Mouse (Mus musculus) hindbrain, postnatal 0 days (tissue): ENCODE results near the gene Corin. TPM values are rescaled to one million over a fixed set of nuclear protein-coding genes. Genes with fewer than 3 reads are reported as not detected.

Experiments used
- ATAC-seq: fragments of 200-750 bp; cut with Nextera tagmentation; 2 replicates; pipeline ENCODE4 v1.8.0; 2017; ENCODE audit warnings: mild to moderate bottlenecking, moderate TSS enrichment, moderate library complexity
- DNase-seq: peaks from one replicate; pipeline ENCODE4 v3.0.0-alpha.2; 2015; ENCODE audit warnings: low spot score
- H3K27ac ChIP-seq: fragments of 300-500 bp; sonication (generic); 2 replicates; pipeline ENCODE4 v1.5.1; 2014; ENCODE audit warnings: mild to moderate bottlenecking
- H3K27me3 ChIP-seq: fragments of 300-500 bp; sonication (generic); 2 replicates; pipeline ENCODE4 v1.6.1; 2014; ENCODE audit warnings: low read length, mixed read lengths; ENCODE audit not compliant: insufficient read depth
- H3K36me3 ChIP-seq: fragments of 300-500 bp; sonication (generic); 2 replicates; pipeline ENCODE4 v1.6.1; 2014; ENCODE audit warnings: low read length, mixed read lengths; ENCODE audit not compliant: insufficient read depth
- H3K4me1 ChIP-seq: fragments of 300-500 bp; sonication (generic); 2 replicates; pipeline ENCODE4 v1.6.1; 2014; ENCODE audit warnings: antibody characterized with exemption, low read length, mixed read lengths; ENCODE audit not compliant: insufficient read depth
- H3K4me2 ChIP-seq: fragments of 300-500 bp; sonication (generic); 2 replicates; pipeline ENCODE4 v1.6.1; 2014; ENCODE audit warnings: low read depth, mild to moderate bottlenecking, low read length, moderate library complexity, mixed read lengths
- H3K4me3 ChIP-seq: fragments of 300-500 bp; sonication (generic); 2 replicates; pipeline ENCODE4 v1.5.1; 2014; ENCODE audit warnings: low read length
- H3K9ac ChIP-seq: fragments of 300-500 bp; sonication (generic); replicated peaks from 2 replicates; pipeline ENCODE4 v1.6.1; 2014; ENCODE audit warnings: mild to moderate bottlenecking, low read length, moderate library complexity, mixed read lengths
- H3K9me3 ChIP-seq: fragments of 300-500 bp; sonication (generic); 2 replicates; pipeline ENCODE4 v1.6.1; 2016; ENCODE audit warnings: low read length, mixed read lengths
- CTCF ChIP-seq: IDR thresholded peaks from 2 replicates; pipeline ENCODE4 v1.5.1; 2016; ENCODE audit warnings: antibody characterized with exemption, control low read depth, low read depth
- WGBS: fragments of 180-500 bp; shearing (Covaris S2); extraction: QIAGEN DNeasy Blood & Tissue Kit; methylation state at CpG from one replicate; pipeline ENCODE4 v1.1.7; 2014; 5-methylcytosine and 5-hydroxymethylcytosine counted together
- polyA plus RNA-seq: library from polyadenylated mRNA; unstranded; fragments of >200 nt; fragmentation: Nextera tagmentation; extraction: Ambion mirVana; gene quantifications from 2 replicates; pipeline ENCODE4 v1.2.1, GENCODE M21; 2015
- total RNA-seq: library from RNA; depleted of rRNA; stranded (reverse); fragments of >200 nt; gene quantifications from 2 replicates; pipeline ENCODE4 v1.2.3, GENCODE M21; 2014; rRNA removed

Gene Corin
- total RNA-seq = 0.72 and 1.1 TPM in 2 replicates
- 0.71 and 0.96 TPM in 2 replicates for polyA plus RNA-seq

DNA sequence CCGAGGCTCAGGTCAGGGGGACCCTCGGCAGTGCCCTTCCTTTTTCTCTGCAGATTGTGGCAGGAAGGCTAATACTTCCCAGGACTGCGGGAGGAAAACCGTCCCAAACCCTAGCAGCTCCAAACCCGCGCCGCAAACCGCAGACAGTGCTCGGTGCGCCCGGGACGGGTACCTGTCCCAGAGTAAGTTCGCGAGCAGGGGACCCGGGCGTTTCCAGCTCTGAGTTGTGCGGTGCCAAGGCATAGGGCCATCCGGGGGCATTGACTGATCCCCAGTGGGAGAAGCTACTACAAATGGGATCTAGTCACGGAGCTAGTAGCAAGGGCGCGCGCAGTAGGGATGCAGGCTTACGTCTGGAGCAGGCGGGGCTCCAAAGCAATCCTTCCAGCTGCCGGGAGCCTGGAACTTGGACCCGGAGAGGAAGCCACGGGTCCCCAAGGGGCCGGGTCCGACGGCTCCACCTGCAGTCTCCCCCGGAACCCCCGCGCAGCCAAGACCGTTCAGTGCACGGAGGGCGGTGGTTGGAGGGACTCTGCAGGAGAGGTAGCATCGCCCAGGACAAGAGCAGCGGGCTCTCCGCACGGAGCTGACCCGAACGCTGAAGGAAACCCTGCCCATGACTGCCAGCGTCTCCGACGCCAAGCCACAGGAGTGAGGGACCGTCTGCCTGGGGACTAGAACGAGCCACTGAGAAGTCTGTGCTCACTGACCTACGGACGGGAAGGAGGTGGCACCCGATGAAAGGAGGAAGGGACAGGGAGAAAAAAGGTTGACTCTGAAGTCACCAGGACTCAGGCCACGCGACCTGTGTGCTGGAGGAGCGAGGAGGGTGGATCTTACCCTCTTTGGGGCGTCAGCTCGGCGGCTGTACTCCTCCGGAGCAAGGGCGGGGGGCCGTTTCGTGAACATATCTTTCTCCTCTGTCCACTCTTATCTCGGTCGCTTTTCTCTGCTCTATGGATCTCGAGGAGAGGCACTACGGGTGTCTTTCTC is at the start of gene Corin:
Gene Corin, minus strand, starts transcription at position 943 of the 993 bp plus-strand sequence.
- Histone ChIP-seq H3K9me3 (no peaks in the 10 kb centered on the region), H3K27ac (no peak within 1 kb of the TSS), H3K27me3 (peaks cover 19% of the 10 kb centered on the region), H3K9ac (no peak within 1 kb of the TSS), H3K4me2 (peak within 1 kb of the TSS; percentile 58), H3K36me3 (no peaks in the 10 kb centered on the region), H3K4me1 (no peaks in the 10 kb centered on the region), H3K4me3 (peak within 1 kb of the TSS; percentile 38)
- ATAC-seq = peak; percentile 37
- 1% methylated on average over 61 of the region's 64 CpGs for WGBS
- DNase-seq = peak; percentile 10
- TF ChIP-seq CTCF = no peak

DNA sequence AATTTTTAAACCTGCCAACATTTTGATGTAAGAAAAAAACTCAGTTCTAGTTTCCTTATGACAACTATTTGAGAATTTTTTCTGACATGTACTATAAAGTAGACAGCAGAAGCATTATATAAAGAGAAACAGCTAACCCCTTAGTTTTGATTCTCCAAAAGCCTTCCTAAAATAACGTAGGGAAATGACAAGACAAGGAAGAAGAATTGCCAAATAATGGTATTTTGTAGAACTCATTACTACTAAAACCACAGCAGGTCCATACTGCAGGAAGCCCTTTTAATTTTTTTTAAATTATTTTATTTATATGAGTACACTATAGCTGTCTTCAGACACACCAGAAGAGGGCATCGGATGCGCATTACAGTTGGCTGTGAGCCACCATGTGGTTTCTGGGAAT is 46.9 kb upstream of the Corin start:
- Histone ChIP-seq H3K4me1 (no peaks in the 10 kb centered on the region), H3K27me3 (no peaks in the 10 kb centered on the region), H3K9me3 (no peaks in the 10 kb centered on the region), H3K27ac (no peak overlapping the region), H3K4me2 (no peak overlapping the region), H3K4me3 (no peak overlapping the region), H3K9ac (no peak overlapping the region), H3K36me3 (no peaks in the 10 kb centered on the region; the same call in 1 of the 2 replicates)
- no peak for DNase-seq
- WGBS = 91% methylated on average over 3 of the region's 3 CpGs
- no peak for TF ChIP-seq CTCF
- no peak for ATAC-seq

DNA sequence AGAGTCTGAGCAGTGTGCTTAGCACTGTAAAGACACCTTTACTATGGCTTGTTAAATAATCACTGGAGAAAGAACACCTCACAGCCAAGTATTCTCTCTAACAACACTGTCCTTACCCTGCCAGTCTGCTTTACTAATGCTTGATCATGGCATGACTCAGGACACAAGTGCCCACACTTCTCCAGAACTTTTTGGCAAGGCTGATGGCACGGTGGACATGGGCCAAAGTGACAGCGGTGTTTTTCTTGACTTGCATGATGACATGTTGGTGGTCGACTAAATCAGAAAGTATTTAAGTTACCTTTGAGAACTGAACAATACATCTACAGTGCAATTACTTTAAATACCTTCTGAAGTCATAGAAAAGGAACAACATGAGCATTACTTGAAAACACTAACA is 24.6 kb upstream of the Corin start:
- no peak overlapping the region for H3K9ac ChIP-seq
- no peak overlapping the region for H3K4me3 ChIP-seq
- no peak for TF ChIP-seq CTCF
- 89% methylated on average over 3 of the region's 3 CpGs for WGBS
- ATAC-seq (no peak), DNase-seq (no peak)
- peaks cover 17% of the 10 kb centered on the region for H3K36me3 ChIP-seq
- no peaks in the 10 kb centered on the region for H3K27me3 ChIP-seq
- no peaks in the 10 kb centered on the region for H3K4me1 ChIP-seq
- no peak overlapping the region for H3K4me2 ChIP-seq
- H3K27ac ChIP-seq = no peak overlapping the region
- no peaks in the 10 kb centered on the region for H3K9me3 ChIP-seq

DNA sequence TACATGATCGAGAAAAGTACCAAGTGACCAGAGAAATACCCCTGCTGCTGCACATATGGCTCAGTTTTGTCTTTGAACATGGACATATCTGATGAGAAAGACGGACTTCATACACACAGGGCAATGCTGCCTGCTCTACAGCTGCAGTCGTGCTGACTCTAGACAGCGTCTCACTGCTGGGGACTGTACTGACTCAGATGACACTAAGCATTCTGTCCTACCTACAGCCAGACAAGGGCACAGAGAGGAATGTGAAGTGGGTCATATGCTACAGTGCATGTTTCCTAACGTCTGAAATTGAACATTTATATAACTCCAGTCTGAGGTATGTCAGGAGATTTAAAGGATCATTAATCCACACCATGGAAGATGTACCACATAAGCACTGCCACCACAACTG is 9.5 kb upstream of the Corin start:
- DNase-seq (no peak), ATAC-seq (no peak)
- no peak overlapping the region for H3K4me3 ChIP-seq
- H3K4me1 ChIP-seq = no peaks in the 10 kb centered on the region
- no peak overlapping the region for H3K27ac ChIP-seq
- H3K9ac ChIP-seq = no peak overlapping the region
- H3K9me3 ChIP-seq = no peaks in the 10 kb centered on the region
- H3K36me3 ChIP-seq = peaks cover 12% of the 10 kb centered on the region
- no peaks in the 10 kb centered on the region for H3K27me3 ChIP-seq
- no peak for TF ChIP-seq CTCF
- H3K4me2 ChIP-seq = no peak overlapping the region
- WGBS = 89% methylated on average over 5 of the region's 5 CpGs

DNA sequence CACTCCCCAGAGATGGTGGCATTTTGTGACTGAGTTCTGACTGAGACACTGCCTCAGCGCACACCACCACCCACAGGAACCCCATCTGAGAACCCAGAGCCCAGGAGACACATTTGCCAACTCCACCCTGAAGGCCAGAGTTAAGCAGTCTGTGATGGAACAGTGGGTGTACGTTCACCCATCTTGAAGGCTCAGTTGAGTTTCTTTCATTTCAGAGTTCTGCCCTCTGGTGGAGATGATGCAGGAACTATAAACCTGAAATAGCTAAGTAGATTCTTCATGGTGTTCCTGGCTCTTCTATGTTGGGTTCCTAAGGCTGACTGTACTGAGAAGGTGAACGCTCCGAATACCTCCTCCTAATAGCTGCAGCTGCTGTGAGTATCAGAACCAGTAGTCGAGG is 1.5 kb upstream of the Corin start:
- DNase-seq = peak; percentile 79
- WGBS = 74% methylated on average over 5 of the region's 5 CpGs

DNA sequence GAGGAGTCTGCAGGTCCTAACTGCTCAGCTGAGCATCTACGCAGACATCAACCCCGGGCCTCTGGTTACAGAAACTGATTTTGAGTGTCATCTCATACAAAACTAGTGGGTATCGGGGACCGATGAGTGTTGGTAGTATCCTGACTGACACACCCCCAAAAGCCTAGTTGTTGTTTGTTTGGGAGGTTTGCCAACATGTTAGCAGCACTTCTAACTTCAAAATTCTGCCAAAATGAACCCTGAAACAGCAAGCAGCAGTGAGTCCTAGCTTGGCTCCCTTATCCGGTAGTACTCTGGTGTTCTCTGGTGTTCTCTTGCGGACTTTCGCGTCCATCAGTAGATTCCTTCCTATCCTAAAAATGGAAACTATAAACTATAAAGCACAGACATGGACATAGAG is 1.5 kb downstream of the Corin start:
- DNase-seq (no peak), ATAC-seq (no peak)
- no peak overlapping the region for H3K4me3 ChIP-seq
- H3K27ac ChIP-seq = no peak overlapping the region
- no peaks in the 10 kb centered on the region for H3K4me1 ChIP-seq
- H3K9me3 ChIP-seq = no peaks in the 10 kb centered on the region
- peaks cover 19% of the 10 kb centered on the region for H3K27me3 ChIP-seq
- H3K36me3 ChIP-seq = no peaks in the 10 kb centered on the region
- no peak for TF ChIP-seq CTCF
- 74% methylated on average over 8 of the region's 8 CpGs for WGBS
- no peak overlapping the region for H3K9ac ChIP-seq
- H3K4me2 ChIP-seq = peak overlapping the region; percentile 58; the same call in 1 of the 2 replicates

More for the DNA sequence above, 1.5 kb upstream of the Corin start:
- Histone ChIP-seq H3K27ac (no peak overlapping the region), H3K4me1 (no peaks in the 10 kb centered on the region), H3K4me3 (no peak overlapping the region), H3K4me2 (no peak overlapping the region), H3K36me3 (no peaks in the 10 kb centered on the region), H3K27me3 (peaks cover 19% of the 10 kb centered on the region), H3K9ac (no peak overlapping the region), H3K9me3 (no peaks in the 10 kb centered on the region)
- peak; percentile 72 for TF ChIP-seq CTCF
- 0 out of 2 replicates have a peak, but pooled peaks have one; percentile 4 for ATAC-seq

DNA sequence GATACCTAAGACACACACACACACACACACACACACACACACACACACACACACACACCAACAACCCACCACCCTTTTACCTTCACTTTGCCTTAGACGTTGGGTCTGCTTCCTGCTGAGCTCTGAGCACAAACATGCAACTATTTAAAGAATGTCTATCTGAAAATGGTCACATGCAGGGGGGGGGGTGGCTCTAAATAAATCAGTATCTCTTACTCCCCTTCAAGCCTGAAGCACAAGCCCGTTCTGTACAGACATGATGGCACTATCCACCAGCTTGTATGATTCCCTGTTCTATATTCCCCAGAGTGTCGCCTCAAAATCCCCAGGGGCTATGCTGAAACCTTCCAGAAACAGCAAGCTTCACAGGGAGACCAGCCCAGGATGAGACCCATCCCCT is 2.5 kb downstream of the Corin start:
- TF ChIP-seq CTCF = no peak

More for the DNA sequence above, 2.5 kb downstream of the Corin start:
- H3K27me3 ChIP-seq = peaks cover 19% of the 10 kb centered on the region
- H3K9ac ChIP-seq = no peak overlapping the region
- DNase-seq = no peak
- H3K4me3 ChIP-seq = no peak overlapping the region
- no peak for ATAC-seq
- H3K4me1 ChIP-seq = no peaks in the 10 kb centered on the region
- H3K4me2 ChIP-seq = no peak overlapping the region
- 56% methylated on average over 3 of the region's 3 CpGs for WGBS
- no peaks in the 10 kb centered on the region for H3K36me3 ChIP-seq
- H3K27ac ChIP-seq = no peak overlapping the region
- H3K9me3 ChIP-seq = no peaks in the 10 kb centered on the region
